Mouse (Mus musculus) layer of hippocampus, adult 18-20 months (tissue): Measurements from ENCODE around the gene Hist3h2a. TPM values are rescaled to one million over a fixed set of nuclear protein-coding genes. Genes with fewer than 3 reads are reported as not detected.

Experiments used
- DNase-seq, 2 experiments: peaks; one replicate each; pipeline ENCODE4 v3.0.0; 2022; ENCODE audit warnings: low spot score in 2 of 2
- long read RNA-seq: library from polyadenylated mRNA; stranded (forward); transcript quantifications from one replicate; pipeline ENCODE4 v2.0.0, GENCODE M21; 2021
- total RNA-seq, 2 experiments: library from RNA; stranded (reverse); gene quantifications; 2 replicates each; pipeline ENCODE4 v1.2.3; 2021

Gene Hist3h2a
- total RNA-seq = 10 to 100 TPM; 69.9 to 70.6 TPM
- long read RNA-seq, transcript Hist3h2a-201 (1 exons, 2,146 nt) = major isoform, 84 of 84 reads
- long read RNA-seq, partial matches to known transcripts = 0 of 84 reads
- long read RNA-seq, other reads (novel, unspliced or antisense) = 0 of 84 reads

DNA sequence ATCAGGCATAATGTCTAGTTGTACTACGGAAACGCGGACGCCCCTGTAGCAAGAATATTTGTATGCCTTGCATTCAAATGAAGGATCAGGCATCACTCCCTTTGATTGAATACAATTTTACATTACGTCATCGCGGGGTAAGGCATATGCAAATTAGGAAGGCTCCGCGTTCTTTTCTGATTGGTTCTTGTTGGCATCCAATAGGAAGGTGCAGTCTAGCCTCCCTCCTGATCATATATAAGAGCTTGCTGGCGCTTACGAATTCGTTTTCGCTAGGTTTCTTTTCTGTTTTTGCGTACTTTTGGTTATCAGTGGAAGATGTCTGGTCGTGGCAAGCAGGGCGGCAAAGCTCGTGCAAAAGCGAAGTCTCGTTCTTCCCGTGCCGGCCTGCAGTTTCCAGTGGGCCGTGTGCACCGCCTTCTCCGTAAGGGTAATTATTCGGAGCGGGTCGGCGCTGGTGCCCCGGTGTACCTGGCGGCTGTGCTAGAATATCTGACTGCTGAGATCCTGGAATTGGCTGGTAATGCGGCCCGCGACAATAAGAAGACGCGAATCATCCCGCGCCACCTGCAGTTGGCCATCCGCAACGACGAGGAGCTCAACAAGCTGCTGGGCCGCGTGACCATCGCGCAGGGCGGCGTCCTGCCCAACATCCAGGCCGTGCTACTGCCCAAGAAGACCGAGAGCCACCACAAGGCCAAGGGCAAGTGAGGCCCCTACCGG, at the start of gene Hist3h2a, which contains the start of gene Trim17:
TSS of gene Hist3h2a (plus strand) at position 266 of the 723 bp plus-strand sequence.
TSS of gene Trim17 (plus strand) at position 266 of the 723 bp plus-strand sequence.
- peak; percentile 89 to 98 for DNase-seq

DNA sequence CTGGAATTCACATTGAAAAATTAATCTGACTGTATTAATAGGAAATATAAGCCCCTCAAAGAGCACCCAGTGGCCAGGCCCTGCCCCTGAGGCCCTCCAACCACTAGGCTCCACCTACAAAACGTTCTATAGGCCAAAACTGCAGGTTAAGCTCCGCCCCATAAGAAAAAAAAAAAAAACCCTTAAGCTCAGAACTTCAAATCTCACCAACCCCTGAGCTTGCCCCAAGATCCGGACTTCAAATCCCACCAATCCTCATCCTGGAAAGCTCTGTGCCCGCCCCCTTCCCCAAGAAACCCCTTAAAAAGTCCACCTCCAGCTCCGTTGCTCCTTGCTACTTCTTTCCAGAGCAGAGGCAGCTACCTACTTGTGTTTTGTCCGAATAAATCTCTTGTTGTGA, 49.6 kb upstream of the Hist3h2a start:
- DNase-seq = no peak

DNA sequence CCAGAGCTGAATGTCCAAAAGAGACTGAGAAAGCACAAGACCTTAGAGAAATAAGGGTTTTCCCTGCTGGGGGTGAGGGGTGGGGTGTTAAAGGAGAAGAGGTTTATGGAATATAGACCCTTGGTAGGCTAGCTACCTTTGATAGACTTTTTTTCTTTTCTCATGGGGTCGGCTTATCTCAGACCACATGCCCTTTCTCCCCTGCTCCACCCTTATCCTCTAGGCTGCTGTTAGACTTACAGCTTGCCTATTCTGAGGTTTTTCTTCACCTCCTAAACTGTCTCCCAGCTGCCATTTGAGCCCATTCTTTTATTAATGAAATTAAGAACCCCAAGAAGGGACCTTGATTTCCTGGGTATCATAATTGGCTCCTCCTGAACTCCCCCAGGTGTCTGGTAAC, 40.7 kb upstream of the Hist3h2a start:
- no peak for DNase-seq

DNA sequence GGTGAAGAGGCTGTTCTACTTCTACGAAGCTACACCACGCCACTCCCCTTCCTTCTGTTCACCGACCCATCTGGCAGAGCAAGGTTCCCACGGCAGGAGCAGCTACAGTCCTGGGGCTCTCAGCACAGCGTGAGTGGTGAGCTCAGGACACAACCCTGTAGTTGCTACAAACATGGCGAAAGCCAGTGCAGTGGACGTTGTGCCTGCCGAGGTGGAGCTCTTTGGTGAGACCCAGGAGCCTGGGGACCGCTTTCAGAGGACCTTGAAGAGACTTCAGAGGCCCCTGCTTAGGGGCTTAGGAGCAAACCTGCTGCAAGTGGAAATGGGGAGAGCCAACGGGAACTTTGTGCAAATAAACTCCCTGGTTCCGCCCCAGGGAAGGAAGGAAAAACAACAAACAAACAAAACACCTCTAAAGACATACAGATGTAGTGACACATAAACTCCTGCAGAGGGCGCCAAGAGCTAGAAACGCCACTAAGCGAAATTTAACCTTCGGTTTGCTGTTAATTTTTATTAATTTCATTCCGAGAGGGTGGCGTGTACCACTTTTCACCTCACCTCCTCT, 39.9 kb upstream of the Hist3h2a start:
- DNase-seq = no peak

DNA sequence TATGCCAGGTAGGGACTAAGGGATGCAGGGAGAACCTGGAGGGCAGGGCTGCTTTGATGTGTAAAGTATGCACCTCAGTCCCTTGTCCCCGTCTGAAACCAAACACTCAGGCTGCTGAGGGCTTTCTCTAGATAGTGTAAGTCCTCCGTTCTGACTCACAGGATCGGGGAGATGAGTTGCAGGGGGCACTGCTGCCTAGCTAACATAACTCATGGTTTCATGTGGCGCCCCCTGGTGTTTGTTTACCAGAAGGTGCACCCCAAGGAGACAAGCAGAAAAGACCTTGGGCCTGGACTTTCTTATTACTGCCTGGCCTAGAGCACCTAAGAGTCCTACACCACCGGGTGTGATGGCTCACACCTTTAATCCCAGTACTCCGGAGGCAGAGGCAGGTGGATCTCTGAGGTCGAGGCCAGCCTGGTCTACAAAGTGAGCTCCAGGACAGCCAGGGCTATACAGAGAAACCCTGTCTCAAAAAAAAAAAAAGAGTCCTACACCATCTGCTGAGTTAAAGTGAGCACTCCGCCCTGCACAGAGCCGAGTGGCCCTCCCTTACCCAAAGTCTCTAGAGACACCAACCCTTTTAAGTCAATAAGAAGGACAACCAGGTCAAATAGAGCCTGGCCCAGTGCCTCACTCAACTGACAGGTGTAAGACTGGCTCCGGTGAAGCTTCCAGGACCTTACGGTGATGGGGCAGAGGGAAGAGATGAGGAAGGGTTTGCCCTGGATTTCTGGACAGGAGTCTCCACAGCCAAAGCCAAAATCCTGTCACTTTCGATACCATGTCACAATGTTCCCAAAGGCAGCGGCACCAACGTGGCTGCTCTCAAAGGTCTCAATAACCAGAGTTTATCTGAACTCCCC, 37.4 kb upstream of the Hist3h2a start:
- no peak for DNase-seq

DNA sequence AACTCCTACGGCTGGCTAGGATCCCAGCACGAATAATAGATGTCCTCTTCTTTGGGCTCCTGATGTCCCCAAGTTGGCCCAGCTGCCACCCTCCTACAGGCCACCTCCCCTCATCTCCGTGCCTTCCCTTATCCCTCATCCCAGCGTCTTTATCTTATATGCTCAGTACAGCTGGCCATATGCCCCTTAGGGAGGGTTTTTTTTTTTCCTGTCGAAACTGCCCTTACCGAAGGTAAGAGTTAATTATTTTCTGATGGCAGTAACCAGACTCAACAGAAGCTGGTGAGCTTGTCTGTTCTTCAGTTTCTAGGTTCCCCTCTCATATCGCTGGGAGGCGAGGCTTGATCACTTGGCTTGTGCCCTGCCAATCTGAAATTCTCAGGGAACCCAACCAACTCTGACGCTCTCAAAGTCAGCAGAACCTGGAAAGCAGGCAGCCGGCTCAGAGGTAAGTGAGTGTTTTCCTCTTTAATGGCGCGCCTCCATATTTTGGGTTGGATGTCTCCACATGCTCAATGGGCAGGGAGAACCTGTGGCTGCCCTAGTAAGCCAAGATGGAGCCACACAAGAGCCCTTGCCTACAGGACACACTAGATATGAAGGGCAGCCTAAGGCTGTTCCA, 36.6 kb upstream of the Hist3h2a start, which contains the start of gene Btnl10:
TSS of gene Btnl10 (plus strand) at position 164 of the 622 bp plus-strand sequence.
- DNase-seq = no peak

DNA sequence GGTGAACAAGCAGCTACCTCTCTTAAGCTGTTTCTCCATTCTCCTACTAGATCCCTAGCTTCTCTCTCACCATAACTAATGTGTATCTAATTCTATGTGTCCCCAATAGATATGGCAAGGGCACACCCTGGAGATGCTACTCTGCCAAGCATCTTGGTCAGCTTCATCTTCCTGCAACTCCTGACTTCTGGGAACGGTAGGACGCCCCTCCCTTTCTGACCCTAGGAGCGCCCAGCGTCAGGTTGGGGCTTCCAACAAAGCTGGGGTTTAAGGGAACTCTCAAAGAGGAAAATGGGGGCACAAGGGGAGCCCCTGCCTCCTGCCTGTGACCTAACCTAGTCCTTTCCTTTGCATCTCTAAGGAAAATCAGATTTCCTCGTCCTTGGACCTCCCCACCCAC, 35.7 kb upstream of the Hist3h2a start:
- no peak for DNase-seq

DNA sequence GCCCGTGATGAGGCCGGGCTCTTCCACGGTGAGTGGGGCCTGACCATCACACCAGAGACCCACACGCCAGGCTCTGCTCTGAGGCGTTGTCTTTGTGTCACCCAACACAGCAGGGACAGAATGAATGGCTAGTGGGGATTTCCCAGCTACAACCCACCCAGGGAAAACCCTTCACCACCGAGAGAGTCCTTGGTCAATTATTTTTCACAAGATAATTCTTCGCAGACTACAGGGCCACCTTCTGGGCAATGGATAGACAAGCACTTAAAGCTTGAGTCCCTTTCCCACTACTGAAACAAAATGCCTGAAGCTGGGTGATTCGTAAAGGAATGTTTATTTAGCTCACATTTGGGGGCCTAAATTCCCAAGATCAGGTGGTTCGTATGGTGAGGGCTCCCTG, 32.1 kb upstream of the Hist3h2a start:
- no peak for DNase-seq

- DNase-seq = no peak
Measured at GRCm38 (mm10) chr11:58926651-58927050, 27.8 kb upstream of the Hist3h2a start.

- DNase-seq = no peak
Measured at GRCm38 (mm10) chr11:58927053-58927452, 27.4 kb upstream of the Hist3h2a start.

GRCm38 (mm10) chr11:58927790-58928651, 26.5 kb upstream of the Hist3h2a start:
- peak in 1 of 2 experiments; percentile 50 for DNase-seq

GRCm38 (mm10) chr11:58929055-58929454, 25.4 kb upstream of the Hist3h2a start:
- DNase-seq = no peak

DNA sequence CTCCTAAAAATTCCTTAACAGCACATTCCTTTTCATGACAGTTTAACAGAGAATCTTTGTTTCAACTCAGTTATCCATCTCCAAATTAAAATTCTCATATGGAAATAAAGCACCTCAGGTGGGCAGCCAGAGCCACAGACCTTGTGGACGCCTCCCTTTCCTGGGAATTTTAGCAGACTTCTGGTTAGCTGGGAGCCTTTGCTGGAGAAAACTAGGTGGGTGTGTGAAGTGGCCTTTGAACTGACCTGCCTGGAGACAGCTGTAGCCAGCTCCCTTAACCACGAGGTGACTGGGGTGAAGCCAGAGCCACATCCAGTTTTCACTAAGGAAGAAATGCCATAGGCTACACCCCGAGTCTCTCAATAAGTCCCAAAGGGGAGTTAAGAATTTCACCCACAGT, 24.8 kb upstream of the Hist3h2a start:
- no peak for DNase-seq

- no peak for DNase-seq
Measured at GRCm38 (mm10) chr11:58930254-58930653, 24.2 kb upstream of the Hist3h2a start.

GRCm38 (mm10) chr11:58931576-58931975, 22.9 kb upstream of the Hist3h2a start:
- DNase-seq = no peak

DNA sequence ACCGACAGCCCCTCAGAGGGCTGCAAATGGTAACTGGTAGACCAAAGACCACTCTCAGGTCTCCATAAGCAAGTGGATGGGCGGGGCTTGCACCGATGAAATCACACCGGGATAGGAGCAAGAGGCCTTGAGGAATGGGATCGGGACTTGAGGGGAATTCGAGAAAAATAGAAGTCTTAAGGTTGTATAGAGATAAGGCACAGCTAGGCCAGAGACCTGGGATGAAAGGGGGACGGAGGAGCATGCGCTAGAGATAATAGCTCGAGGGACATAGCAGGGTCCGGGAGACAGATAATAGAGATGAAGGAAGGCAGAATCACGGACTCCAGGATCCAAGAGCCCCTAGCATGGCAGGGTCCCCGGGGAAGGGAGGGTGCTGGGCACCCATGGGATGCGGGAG, 16.6 kb upstream of the Hist3h2a start:
- no peak for DNase-seq

- DNase-seq = peak; percentile 88 to 93
Measured at GRCm38 (mm10) chr11:58938322-58939087, 16.0 kb upstream of the Hist3h2a start, which contains the start of gene Rnf187. Gene Rnf187, minus strand, starts transcription at chr11:58938916.

GRCm38 (mm10) chr11:58939088-58939439, 15.4 kb upstream of the Hist3h2a start:
- no peak for DNase-seq

DNA sequence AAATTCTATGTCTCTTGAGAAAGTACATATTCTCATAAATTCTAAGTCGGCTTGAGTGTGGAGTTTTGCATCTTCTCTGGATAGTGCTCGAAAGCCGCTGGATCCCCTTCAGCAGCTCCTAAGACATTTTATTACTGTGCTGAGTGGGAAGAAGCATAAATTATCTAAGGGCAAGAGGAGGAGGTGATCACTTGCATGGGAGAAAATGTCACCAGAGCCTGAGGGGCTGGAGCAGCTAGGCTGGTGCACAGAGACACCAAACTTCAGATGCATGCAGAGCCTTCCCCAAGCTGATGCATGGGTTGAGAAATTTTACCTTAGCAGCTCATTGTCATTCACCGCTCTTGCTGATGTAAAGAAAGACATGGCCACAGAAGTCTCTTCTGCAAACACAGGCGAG, 10.3 kb upstream of the Hist3h2a start:
- no peak for DNase-seq
